Mouse (Mus musculus) liver, embryonic 16.5 days (tissue): ENCODE measurements around the gene Dynlrb1. TPM values are rescaled to one million over a fixed set of nuclear protein-coding genes. Genes with fewer than 3 reads are reported as not detected.

Source experiments
- ATAC-seq: fragments of 200-750 bp; cut with Nextera tagmentation; 2 replicates; pipeline ENCODE4 v1.8.0; 2017; ENCODE audit warnings: low read depth, mild to moderate bottlenecking, moderate number of reproducible peaks, moderate library complexity
- H3K27ac ChIP-seq: fragments of 300-500 bp; sonication (generic); 2 replicates; pipeline ENCODE4 v1.5.1; 2014; ENCODE audit warnings: mild to moderate bottlenecking, low read length
- H3K27me3 ChIP-seq: fragments of 300-500 bp; sonication (generic); 2 replicates; pipeline ENCODE4 v1.6.1; 2014; ENCODE audit warnings: low read depth, low read length, mixed read lengths; ENCODE audit not compliant: control insufficient read depth, insufficient read depth
- H3K36me3 ChIP-seq: fragments of 300-500 bp; sonication (generic); 2 replicates; pipeline ENCODE4 v1.6.1; 2014; ENCODE audit warnings: mild to moderate bottlenecking; ENCODE audit not compliant: control insufficient read depth, insufficient read depth
- H3K4me1 ChIP-seq: fragments of 300-500 bp; sonication (generic); 2 replicates; pipeline ENCODE4 v1.6.1; 2014; ENCODE audit warnings: low read depth, low read length, mixed read lengths; ENCODE audit not compliant: control insufficient read depth
- H3K4me2 ChIP-seq: fragments of 300-500 bp; sonication (generic); 2 replicates; pipeline ENCODE4 v1.6.1; 2014; ENCODE audit warnings: low read depth, low read length, mixed read lengths
- H3K4me3 ChIP-seq: fragments of 300-500 bp; sonication (generic); 2 replicates; pipeline ENCODE4 v1.5.1; 2014; ENCODE audit warnings: low read depth, mild to moderate bottlenecking, low read length
- H3K9ac ChIP-seq: fragments of 300-500 bp; sonication (generic); 2 replicates; pipeline ENCODE4 v1.6.1; 2014; ENCODE audit warnings: low read depth, low read length
- H3K9me3 ChIP-seq: fragments of 300-500 bp; sonication (generic); replicated peaks from 2 replicates; pipeline ENCODE4 v1.6.1; 2016; ENCODE audit warnings: low read length; ENCODE audit not compliant: control insufficient read depth
- WGBS: fragments of 180-500 bp; shearing (Covaris S2); extraction: QIAGEN DNeasy Blood & Tissue Kit; methylation state at CpG from one replicate; pipeline ENCODE4 v1.1.7; 2014; ENCODE audit not compliant: insufficient replicate concordance; 5-methylcytosine and 5-hydroxymethylcytosine counted together
- polyA plus RNA-seq: library from polyadenylated mRNA; unstranded; fragments of >200 nt; fragmentation: Nextera tagmentation; extraction: Ambion mirVana; gene quantifications from 2 replicates; pipeline ENCODE4 v1.2.1, GENCODE M21; 2015

Gene Dynlrb1
- polyA plus RNA-seq = 111 TPM in 2 replicates

DNA sequence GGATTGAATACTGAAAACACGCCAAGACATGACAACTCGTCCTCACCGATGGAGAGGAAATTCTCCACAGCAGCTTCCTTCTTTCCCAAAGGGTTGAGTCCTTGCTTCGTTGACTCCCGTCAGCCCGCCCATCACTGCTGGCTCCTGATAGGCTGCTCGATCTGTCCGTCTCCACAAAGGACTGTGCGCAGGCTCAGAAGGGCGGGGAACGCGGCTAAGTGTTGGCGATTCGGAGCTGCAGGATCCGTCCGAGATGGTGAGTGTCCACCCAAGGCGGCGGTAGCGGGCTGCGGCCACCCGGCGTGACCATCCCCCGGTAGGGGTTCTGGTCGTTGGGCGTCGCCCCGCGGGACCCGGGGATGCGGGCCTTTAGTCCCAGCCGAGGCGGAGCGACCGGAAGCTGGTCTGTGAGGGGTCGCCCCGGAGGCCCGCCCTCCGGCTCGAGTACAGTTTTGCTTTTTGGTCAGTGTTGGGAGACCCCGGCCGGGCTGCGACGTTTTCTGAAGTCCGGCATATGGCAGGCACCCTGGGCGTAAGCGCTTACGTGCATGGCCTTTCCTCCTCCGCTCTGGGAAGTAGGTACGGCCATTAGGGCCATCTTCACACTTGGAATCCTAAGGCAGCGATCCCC is at the start of gene Dynlrb1:
Gene Dynlrb1, plus strand, starts transcription at position 172 of the 631 bp plus-strand sequence.
- WGBS = under 1% methylated on average over 50 of the region's 50 CpGs
- H3K27ac ChIP-seq = peak within 1 kb of the TSS; percentile 72
- H3K4me2 ChIP-seq = peak within 1 kb of the TSS; percentile 78
- ATAC-seq = peak; percentile 100
- no peaks in the 10 kb centered on the region for H3K9me3 ChIP-seq
- H3K4me3 ChIP-seq = peak within 1 kb of the TSS; percentile 87
- no peaks in the 10 kb centered on the region for H3K36me3 ChIP-seq
- H3K27me3 ChIP-seq = no peaks in the 10 kb centered on the region
- H3K9ac ChIP-seq = peak within 1 kb of the TSS; percentile 90
- H3K4me1 ChIP-seq = peaks cover 14% of the 10 kb centered on the region

- WGBS = 66% methylated on average over 2 of the region's 2 CpGs
- peaks cover 19% of the 10 kb centered on the region for H3K36me3 ChIP-seq
- no peaks in the 10 kb centered on the region for H3K9me3 ChIP-seq
- H3K27ac ChIP-seq = no peak overlapping the region
- H3K4me3 ChIP-seq = no peak overlapping the region
- no peak overlapping the region for H3K4me2 ChIP-seq
- H3K4me1 ChIP-seq = no peaks in the 10 kb centered on the region
- H3K27me3 ChIP-seq = no peaks in the 10 kb centered on the region
- no peak overlapping the region for H3K9ac ChIP-seq
- no peak for ATAC-seq
Observed at GRCm38 (mm10) chr2:155207419-155207818, 28.9 kb upstream of the Dynlrb1 start.

- Histone ChIP-seq H3K36me3 (peaks cover 22% of the 10 kb centered on the region), H3K4me1 (no peaks in the 10 kb centered on the region; the same call in 1 of the 2 replicates), H3K4me2 (no peak overlapping the region), H3K9me3 (no peaks in the 10 kb centered on the region), H3K27me3 (no peaks in the 10 kb centered on the region), H3K4me3 (no peak overlapping the region), H3K9ac (no peak overlapping the region), H3K27ac (no peak overlapping the region)
- no peak for ATAC-seq
- 80% methylated on average over 2 of the region's 2 CpGs for WGBS
Observed at GRCm38 (mm10) chr2:155223145-155223544, 13.2 kb upstream of the Dynlrb1 start.

DNA sequence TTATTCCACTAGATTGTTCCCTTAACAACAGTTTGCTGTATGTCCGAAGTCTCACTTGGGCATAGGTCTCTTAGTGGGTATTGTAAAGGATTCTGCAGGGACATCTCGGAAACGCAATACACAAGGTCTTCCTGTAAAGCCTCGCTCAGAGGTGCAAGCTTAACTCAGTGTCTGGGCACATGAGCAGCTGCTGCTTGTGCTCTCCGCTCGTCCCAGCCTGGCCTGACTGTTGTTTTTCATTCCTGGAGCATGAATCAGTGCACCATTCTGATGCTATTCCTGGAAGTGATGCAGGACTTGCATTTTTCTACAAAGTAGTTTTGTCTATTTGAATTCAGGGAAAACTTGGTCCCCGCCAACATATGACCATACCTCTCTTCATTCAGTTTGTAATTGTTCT is 11.6 kb upstream of the Dynlrb1 start:
- 79% methylated on average over 7 of the region's 7 CpGs for whole genome bisulfite sequencing
- H3K4me2 ChIP-seq = no peak overlapping the region
- no peak overlapping the region for H3K9ac ChIP-seq
- H3K4me3 ChIP-seq = no peak overlapping the region
- H3K36me3 ChIP-seq = peaks cover 19% of the 10 kb centered on the region
- no peaks in the 10 kb centered on the region; the same call in 1 of the 2 replicates for H3K4me1 ChIP-seq
- H3K27me3 ChIP-seq = no peaks in the 10 kb centered on the region
- H3K27ac ChIP-seq = no peak overlapping the region
- no peaks in the 10 kb centered on the region for H3K9me3 ChIP-seq
- no peak for ATAC-seq

DNA sequence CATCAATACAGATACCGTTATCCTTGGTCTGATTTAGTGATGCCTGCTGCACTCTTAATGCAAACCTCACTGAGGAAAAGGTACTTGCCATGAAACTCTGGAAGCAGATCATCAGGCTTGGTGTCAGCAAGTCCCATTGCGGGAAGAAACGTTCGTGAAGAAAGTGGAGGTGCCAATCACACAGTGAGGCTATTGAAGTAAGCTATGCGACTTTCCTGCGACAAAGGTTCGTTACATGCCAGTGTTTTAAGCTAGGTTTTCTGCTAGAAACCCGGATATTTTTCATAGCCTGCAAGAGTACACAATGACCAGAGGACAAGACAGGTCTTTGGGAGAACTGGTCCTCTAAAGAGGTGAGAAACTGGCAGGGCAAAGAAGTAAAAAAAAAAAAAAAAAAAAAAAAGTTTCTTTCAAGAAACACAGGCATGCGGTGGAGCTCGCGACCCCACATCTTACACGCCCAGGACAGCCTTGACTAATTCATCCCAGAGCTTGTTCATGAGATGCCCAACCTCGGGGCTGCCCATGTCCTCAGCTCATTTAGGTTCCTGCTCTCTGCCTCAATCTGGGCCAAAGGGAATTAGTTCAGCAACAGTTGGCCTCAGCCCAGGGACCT is 479 bp upstream of the Dynlrb1 start:
- H3K27ac ChIP-seq = peak overlapping the region; percentile 72
- peak overlapping the region; percentile 90 for H3K9ac ChIP-seq
- 7% methylated on average over 13 of the region's 13 CpGs for WGBS
- peak overlapping the region; percentile 87 for H3K4me3 ChIP-seq
- H3K27me3 ChIP-seq = no peaks in the 10 kb centered on the region
- peak; percentile 66 for ATAC-seq
- H3K4me1 ChIP-seq = peaks cover 14% of the 10 kb centered on the region
- peak overlapping the region; percentile 78 for H3K4me2 ChIP-seq
- H3K9me3 ChIP-seq = no peaks in the 10 kb centered on the region
- H3K36me3 ChIP-seq = no peaks in the 10 kb centered on the region

DNA sequence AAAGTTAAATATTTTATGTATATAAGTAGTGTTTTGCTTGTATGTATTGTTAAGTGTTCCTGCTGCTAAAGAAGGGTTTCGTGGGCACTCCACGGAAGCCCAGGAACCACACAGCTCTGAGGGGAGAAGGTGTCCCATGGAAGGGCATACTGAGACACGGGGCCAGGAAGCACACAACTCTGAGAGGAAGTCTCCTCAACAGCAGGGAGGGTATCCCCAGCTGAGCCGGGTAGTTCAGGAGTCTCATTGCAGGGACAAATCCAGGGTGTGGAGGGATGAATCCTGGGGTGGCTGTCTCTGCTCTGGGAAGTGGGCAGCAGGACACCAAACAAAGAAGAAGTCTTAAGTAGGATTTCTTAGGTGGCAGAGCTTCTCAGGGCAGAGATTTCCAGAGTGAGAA is 943 bp downstream of the Dynlrb1 start:
- no peaks in the 10 kb centered on the region for H3K36me3 ChIP-seq
- H3K4me2 ChIP-seq = peak overlapping the region; percentile 78
- WGBS = 6% methylated on average over 4 of the region's 4 CpGs
- ATAC-seq = no peak
- peaks cover 14% of the 10 kb centered on the region for H3K4me1 ChIP-seq
- H3K27me3 ChIP-seq = no peaks in the 10 kb centered on the region
- no peak overlapping the region for H3K27ac ChIP-seq
- no peaks in the 10 kb centered on the region for H3K9me3 ChIP-seq
- peak overlapping the region; percentile 90 for H3K9ac ChIP-seq
- peak overlapping the region; percentile 87 for H3K4me3 ChIP-seq

DNA sequence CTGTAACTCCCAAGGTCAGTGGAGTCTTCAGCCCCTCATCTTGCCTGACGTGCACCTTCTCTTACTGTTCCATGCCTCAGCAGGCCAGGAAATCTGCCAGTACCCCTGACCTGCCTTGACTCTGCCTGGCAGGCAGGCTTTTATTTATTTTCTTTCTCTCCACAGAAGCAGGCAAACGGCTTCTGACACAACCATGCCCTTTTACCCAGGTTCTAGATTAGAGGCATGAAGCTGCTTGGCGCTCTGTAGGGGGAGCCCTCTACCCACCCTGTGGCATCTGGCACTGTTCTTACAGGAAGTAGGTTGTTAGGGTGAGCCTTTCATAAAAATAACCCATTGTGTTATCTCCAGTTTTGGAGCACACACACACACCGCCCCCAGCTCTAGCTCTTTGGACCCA is 4.6 kb downstream of the Dynlrb1 start:
- H3K9me3 ChIP-seq = no peaks in the 10 kb centered on the region
- peaks cover 4% of the 10 kb centered on the region for H3K36me3 ChIP-seq
- no peak overlapping the region for H3K9ac ChIP-seq
- H3K4me2 ChIP-seq = no peak overlapping the region
- no peak for ATAC-seq
- no peak overlapping the region for H3K27ac ChIP-seq
- H3K4me3 ChIP-seq = no peak overlapping the region
- H3K4me1 ChIP-seq = peaks cover 10% of the 10 kb centered on the region
- H3K27me3 ChIP-seq = no peaks in the 10 kb centered on the region
- 65% methylated on average over 4 of the region's 4 CpGs for WGBS

DNA sequence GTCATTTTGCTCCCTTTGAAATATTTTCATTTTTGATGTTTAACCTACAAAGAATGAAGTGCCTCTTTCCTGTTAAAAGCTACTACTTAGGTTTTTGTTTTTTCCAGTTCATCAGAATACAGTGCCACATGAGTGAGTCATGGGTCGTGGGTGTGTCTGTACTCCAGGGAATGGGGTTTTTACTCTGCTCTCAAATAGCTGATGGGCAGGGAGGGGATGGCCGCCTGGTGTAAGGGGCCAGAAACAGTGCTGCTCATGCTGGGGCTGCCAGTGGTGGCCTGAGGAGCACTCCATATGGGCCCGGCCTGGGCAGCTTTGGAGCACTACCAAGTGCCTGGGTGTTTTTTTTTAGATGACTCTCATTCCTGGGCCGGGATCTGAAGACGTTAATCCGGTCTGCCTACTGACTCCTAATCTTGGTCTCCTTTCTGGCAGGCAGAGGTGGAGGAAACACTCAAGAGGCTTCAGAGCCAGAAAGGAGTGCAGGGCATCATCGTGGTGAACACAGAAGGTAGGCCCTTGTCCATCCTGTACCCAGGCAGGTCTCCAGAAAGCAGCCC is 6.0 kb downstream of the Dynlrb1 start:
- Histone ChIP-seq H3K4me3 (no peak overlapping the region), H3K9me3 (no peaks in the 10 kb centered on the region), H3K9ac (no peak overlapping the region), H3K27ac (no peak overlapping the region), H3K4me1 (peaks cover 7% of the 10 kb centered on the region), H3K27me3 (no peaks in the 10 kb centered on the region), H3K36me3 (peaks cover 8% of the 10 kb centered on the region), H3K4me2 (no peak overlapping the region)
- no peak for ATAC-seq
- 74% methylated on average over 7 of the region's 7 CpGs for WGBS

GRCm38 (mm10) chr2:155246231-155246630 is 9.9 kb downstream of the Dynlrb1 start:
- H3K27me3 ChIP-seq = no peaks in the 10 kb centered on the region
- H3K4me3 ChIP-seq = no peak overlapping the region
- H3K36me3 ChIP-seq = peaks cover 24% of the 10 kb centered on the region
- WGBS = 67% methylated on average over 4 of the region's 4 CpGs
- ATAC-seq = no peak
- no peaks in the 10 kb centered on the region for H3K4me1 ChIP-seq
- no peak overlapping the region for H3K9ac ChIP-seq
- no peak overlapping the region for H3K27ac ChIP-seq
- H3K9me3 ChIP-seq = no peaks in the 10 kb centered on the region
- no peak overlapping the region for H3K4me2 ChIP-seq
